Mouse (Mus musculus) layer of hippocampus, adult 2 months (tissue): ENCODE measurements around the gene Trip4. TPM values are rescaled to one million over a fixed set of nuclear protein-coding genes. Genes with fewer than 3 reads are reported as not detected.

Experiments
- DNase-seq, 2 experiments: peaks; one replicate each; pipeline ENCODE4 v3.0.0; 2022; ENCODE audit warnings: low spot score in 2 of 2
- H3K27ac ChIP-seq: fragments of 200-600 bp; 2 replicates; pipeline ENCODE4 v1.8.1; 2022
- H3K4me3 ChIP-seq: fragments of 200-600 bp; 2 replicates; pipeline ENCODE4 v1.8.1; 2022; ENCODE audit warnings: mild to moderate bottlenecking
- CTCF ChIP-seq: fragments of 200-600 bp; conservative IDR thresholded peaks from 2 replicates; pipeline ENCODE4 v1.8.1; 2022; ENCODE audit warnings: antibody characterized with exemption, mild to moderate bottlenecking, moderate library complexity
- total RNA-seq, 2 experiments: library from RNA; stranded (reverse); gene quantifications; 2 replicates each; pipeline ENCODE4 v1.2.3; 2021

Trip4 gene
- total RNA-seq, 2 experiments from 2014 or later = 39.0 to 41.2 TPM

DNA sequence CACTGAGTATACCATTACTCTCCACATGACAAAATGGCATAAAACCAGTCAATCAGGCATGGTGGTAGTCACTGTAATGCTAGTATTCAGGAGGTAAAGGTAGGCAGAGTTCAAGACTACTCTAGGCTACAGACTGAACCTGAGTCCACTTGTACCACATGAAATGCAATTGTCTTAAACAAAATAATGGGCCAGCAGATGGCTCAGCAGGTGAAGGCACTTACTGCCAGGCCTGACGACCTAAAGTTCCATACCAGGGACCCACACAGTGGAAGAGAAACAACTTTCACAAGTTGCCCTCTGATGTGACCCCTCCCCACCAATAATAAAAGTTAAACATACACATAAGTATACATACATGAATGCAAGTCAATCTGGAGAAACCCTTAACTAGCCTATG lies 100.8 kb downstream of the Trip4 start:
- no peak for TF ChIP-seq CTCF

DNA sequence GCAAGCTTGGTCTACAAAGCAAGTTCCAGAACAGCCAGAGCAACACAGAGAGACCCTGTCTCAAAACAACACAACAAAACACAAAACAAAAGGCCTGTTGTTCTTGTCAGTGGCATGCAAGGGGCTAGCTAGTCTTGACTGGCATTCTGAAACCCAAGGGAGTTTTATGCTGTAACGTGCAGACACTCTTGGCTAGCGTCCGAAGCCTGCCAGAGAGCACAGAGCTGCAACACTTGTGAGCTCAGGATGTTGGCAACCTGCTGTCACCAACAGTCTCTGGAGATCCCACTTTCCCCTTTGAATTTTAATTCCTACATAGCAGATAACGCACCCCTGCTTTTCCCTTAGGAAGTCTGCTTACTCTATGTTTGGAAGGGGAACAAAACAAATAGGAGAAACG lies 101.3 kb downstream of the Trip4 start:
- no peak overlapping the region for H3K4me3 ChIP-seq
- no peak for DNase-seq
- peak overlapping the region; percentile 65 for H3K27ac ChIP-seq
- TF ChIP-seq CTCF = no peak

More for the DNA sequence above, 100.8 kb downstream of the Trip4 start:
- peak overlapping the region; percentile 53; the same call in 1 of the 2 replicates for H3K27ac ChIP-seq
- no peak overlapping the region for H3K4me3 ChIP-seq
- DNase-seq = no peak

DNA sequence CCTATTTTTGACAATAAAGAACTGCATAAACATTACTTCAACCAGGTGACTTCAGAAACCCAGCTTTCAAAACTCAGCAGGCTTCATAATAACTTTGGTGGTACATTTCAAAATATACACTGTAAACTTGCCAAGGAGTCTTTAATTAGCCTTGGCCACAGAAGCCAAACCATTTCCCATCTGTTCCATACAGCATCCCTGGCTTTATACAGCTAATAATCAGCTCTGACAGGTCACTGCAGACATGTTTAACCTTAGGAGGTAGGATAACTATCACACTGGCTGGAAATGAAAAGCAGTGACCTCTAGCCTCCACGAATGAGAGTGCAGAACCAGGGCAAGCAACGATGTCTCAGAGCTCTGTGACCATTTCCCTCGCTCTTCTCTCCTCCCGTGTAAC lies 108.8 kb downstream of the Trip4 start:
- peak overlapping the region; percentile 36 for H3K27ac ChIP-seq
- DNase-seq = no peak
- H3K4me3 ChIP-seq = no peak overlapping the region
- no peak for TF ChIP-seq CTCF

DNA sequence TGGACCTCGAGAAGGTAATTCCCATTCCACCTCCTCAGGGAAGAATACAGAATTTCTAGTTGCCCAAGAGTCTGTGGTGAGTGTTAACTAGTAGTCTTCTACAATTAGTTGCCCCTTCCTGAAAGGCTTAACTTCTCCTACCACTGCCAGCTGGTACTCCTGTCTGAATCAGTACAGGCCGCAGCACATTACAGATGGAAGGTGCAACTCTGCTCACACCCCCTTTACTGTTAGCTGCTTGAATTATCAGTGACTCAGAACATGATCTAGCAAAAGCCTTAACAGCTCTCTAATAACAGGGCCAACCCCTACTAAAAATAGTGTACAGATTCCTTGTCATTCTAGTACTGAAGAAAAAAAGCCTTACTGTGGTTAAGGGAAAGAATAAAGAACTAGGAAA lies 112.9 kb downstream of the Trip4 start:
- TF ChIP-seq CTCF = no peak
- no peak for DNase-seq
- Histone ChIP-seq H3K27ac (peak overlapping the region; percentile 25; the same call in 1 of the 2 replicates), H3K4me3 (no peak overlapping the region)

DNA sequence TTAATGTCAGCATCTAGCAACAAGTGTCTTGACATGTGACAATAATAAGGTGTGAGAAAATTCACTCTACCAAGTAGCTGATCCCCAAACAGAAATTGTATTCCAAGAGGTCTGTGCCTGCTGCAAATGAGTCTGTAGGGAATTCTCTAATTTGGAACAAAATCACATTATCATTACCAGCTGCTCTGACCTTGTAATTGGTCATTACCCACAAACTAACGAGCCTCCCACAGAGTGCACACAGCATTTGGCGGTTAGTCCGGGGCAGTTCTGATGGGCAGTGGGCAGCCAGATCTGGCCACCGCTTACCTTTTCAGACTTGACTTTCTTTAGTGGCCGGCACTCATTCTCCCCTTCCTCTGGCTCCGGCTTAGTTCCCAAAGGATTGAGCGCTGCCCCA lies 114.3 kb downstream of the Trip4 start:
- no peak for DNase-seq
- Histone ChIP-seq H3K4me3 (no peak overlapping the region), H3K27ac (peak overlapping the region; percentile 77)
- no peak for TF ChIP-seq CTCF

DNA sequence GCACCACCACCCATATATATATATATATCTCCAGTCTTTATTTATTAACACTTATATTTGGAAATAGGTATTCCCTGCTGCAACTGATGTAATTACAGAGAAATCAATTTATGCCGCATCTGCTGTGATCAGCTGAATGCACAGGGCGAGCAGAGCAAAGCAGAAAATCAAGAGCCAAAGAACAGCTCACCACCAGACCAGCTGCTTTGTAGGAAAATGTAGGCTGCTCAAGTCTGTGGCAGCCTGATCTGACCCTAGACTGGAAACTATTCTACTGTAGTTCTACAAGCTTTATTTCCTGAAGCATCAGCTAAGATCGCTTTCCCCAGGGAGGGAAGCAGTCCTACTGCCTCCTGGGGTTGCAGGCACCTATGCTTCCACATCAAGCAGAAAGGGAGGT lies 115.1 kb downstream of the Trip4 start:
- peak in 1 of 2 experiments; percentile 13 for DNase-seq
- TF ChIP-seq CTCF = no peak
- Histone ChIP-seq H3K27ac (peak overlapping the region; percentile 77), H3K4me3 (no peak overlapping the region)

DNA sequence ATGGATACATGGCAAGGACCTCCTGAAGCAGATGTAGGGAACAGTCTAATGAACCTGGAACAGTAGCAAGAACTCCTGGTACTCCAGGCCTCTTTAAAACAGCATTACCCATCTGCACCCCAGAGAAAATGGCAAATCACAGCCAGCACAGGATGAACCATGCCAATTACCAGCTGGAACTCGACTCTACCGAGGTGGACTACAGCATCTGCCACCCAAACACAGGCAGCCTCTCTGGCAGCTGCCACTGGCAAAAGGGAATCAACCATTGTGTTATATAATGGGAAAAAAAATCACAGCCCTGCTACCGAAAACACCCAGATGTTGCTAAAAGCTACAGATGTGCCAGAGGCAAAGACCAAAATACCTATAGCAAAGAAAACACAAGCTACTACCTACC lies 115.5 kb downstream of the Trip4 start:
- H3K27ac ChIP-seq = peak overlapping the region; percentile 77
- DNase-seq = peak in 1 of 2 experiments; percentile 16
- TF ChIP-seq CTCF = no peak
- H3K4me3 ChIP-seq = no peak overlapping the region

DNA sequence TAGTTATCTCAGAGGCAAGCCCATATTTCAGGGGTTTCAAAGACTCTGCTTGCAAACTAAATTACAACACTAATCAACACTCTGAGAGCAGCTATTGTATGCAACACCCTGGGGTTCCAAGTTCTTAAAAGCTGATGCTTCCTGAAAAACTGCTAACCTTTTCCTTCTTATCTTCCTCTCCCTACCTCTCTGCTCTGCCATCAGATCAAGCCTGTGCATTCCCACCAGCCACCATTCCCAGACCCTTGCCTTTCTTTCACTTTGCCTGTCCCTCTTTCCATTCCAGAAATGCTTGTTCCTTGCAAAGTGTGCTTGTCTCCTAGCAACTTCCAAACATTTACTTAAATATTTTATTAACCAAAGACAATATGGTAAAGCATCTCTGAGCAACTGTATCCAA lies 116.7 kb downstream of the Trip4 start:
- DNase-seq = no peak
- H3K27ac ChIP-seq = peak overlapping the region; percentile 8; the same call in 1 of the 2 replicates
- no peak for TF ChIP-seq CTCF
- H3K4me3 ChIP-seq = no peak overlapping the region

DNA sequence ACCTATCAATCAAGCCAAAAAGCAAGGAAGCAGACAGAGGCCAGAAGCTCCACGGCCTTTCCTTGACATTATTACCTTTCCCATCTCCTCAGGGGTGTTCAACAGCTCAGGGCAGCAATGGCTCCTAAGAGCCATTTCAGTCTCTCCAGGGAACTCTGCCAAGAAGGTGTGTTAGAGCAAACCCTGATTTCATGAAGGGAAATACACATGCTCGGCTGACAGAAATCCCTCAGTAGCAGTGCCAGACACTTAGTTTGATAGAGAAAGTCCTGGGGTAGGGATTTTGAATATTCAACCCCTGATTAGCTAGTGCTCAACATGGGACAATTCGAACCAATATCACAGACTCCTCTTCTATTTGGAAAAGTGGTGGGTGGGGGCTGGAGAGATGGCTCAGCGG lies 117.5 kb downstream of the Trip4 start:
- no peak overlapping the region for H3K4me3 ChIP-seq
- DNase-seq = no peak
- H3K27ac ChIP-seq = no peak overlapping the region; the same call in 1 of the 2 replicates
- no peak for TF ChIP-seq CTCF

DNA sequence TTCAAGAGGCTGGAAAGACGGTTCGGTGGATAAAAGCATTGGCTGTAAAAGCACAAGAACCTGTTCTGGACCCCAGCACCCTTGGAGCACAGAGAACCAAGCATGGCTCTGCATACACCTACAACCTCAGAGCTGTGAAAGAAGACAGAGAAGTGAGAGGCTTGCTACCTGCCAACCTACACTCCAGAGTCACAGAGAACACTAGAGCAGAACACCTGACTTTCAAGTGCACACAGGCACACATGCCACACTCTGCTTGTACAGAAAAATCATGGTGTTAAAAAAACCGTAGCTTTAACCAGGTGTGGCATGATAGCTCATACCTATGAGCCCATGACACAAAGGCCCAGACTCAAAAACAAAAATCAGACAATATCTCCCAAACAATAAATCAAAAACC lies 118.8 kb downstream of the Trip4 start:
- Histone ChIP-seq H3K27ac (no peak overlapping the region), H3K4me3 (no peak overlapping the region)
- TF ChIP-seq CTCF = no peak
- DNase-seq = no peak

DNA sequence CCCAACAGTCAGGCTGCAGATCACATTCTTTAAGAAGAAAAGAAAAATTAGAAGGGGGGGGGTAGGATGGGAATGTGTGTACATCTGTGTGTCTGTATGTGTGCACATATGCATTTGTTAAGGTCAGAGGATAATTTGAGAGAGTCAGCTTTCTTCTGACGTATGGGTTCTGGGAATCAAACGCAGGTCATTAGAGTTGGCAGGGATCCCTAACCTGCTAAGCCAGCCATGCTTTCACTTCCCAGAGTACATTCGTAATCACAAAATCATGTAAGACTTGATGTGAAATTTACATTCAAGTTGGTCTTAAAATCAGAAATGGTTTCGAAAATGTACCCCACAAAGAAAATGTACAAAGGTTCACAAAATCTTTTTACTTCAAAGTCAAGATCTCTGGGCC lies 120.0 kb downstream of the Trip4 start:
- H3K4me3 ChIP-seq = no peak overlapping the region
- H3K27ac ChIP-seq = peak overlapping the region; percentile 86
- DNase-seq = no peak
- no peak for TF ChIP-seq CTCF

DNA sequence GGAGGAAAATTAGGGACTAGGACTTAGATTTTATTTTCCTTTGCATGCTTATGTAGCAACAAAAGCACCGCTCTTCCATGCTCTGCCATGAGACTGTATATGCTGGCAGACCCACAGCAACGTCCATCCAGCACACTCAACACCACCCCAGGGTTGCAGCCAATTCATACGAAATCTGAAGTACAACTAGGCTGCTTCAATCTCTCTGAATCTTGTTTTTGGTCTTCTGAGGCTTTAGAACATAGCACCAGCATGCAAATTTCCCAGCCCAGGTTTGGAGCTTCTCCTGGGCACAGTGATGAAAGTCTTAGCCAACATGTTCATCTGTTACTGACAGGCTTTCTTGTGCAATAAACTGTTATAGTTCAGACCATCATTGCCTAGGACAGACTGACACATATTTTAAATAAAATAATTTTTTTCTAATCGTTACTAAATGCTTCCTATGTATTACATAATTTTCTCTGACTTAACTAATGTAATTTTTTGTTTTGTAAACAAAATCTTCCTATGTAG lies 120.7 kb downstream of the Trip4 start:
- TF ChIP-seq CTCF = no peak
- no peak for DNase-seq
- H3K4me3 ChIP-seq = no peak overlapping the region
- peak overlapping the region; percentile 86 for H3K27ac ChIP-seq

DNA sequence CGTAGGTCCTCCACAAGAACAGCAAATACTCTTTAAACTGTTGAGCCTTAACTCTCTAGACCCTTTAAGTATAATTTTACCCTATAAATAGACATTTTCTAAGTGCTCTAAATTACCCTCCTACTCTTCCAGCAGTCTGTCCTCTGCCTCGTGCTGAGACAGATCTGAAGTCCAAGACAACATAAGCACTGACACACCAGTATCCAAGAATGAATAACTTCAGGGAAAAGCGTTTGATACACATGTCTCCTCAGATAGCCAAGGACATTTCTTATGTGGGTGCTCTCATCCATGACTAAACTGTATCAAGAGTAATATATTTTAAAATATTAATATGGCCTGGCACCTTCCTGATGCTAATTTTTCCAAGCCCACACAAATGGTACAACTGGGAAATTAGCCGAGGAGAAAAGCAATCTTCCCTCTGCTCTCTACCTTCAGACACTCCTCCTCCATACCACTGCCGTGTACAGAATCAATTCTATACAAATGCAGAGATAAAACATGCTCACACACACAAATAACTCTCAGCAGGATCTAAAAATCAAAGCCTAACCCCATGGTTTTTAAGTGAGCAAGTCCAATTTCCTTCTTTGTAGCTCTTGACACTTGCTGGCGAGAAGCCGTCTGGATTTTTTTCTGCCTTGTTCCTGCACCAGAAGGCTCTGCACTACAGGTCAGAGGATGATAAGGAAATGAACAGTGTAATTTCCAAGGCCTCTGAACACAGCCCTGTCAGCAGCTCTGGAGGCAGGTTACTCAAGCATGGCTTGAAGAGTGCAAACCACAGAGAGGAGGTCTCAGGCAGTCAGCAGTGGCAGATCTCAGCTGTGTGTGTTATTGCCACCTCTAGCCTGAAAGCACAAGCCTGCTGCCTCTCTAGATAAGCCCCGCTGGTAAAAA lies 121.5 kb downstream of the Trip4 start:
- TF ChIP-seq CTCF = no peak

More for the DNA sequence above, 121.5 kb downstream of the Trip4 start:
- Histone ChIP-seq H3K27ac (peak overlapping the region; percentile 86), H3K4me3 (no peak overlapping the region)
- DNase-seq = no peak
